Mouse (Mus musculus) liver, embryonic 11.5 days (tissue): Measurements from ENCODE around the gene Pepd. TPM values are rescaled to one million over a fixed set of nuclear protein-coding genes. Genes with fewer than 3 reads are reported as not detected.
A peak's percentile ranks its signal among the peaks of the same experiment; 100 is the strongest.

Experiments
- ATAC-seq: fragments of 200-750 bp; cut with Nextera tagmentation; replicated peaks from 2 replicates; pipeline ENCODE4 v1.8.0; 2017; ENCODE audit warnings: moderate number of reproducible peaks, mild to moderate bottlenecking, moderate TSS enrichment, moderate library complexity; ENCODE audit not compliant: low FRiP score
- DNase-seq: peaks from one replicate; pipeline ENCODE4 v3.0.0-alpha.2; 2017; ENCODE audit warnings: low spot score
- H3K27ac ChIP-seq: fragments of 300-500 bp; sonication (generic); 2 replicates; pipeline ENCODE4 v1.5.1; 2014; ENCODE audit warnings: mild to moderate bottlenecking, low read depth, low read length, control low read depth
- H3K27me3 ChIP-seq: fragments of 300-500 bp; sonication (generic); replicated peaks from 2 replicates; pipeline ENCODE4 v1.6.1; 2014; ENCODE audit warnings: low read length, mixed read lengths; ENCODE audit not compliant: control insufficient read depth, insufficient read depth
- H3K36me3 ChIP-seq: fragments of 300-500 bp; sonication (generic); 2 replicates; pipeline ENCODE4 v1.6.1; 2014; ENCODE audit warnings: mild to moderate bottlenecking, low read length, moderate library complexity, mixed read lengths; ENCODE audit not compliant: control insufficient read depth, insufficient read depth
- H3K4me1 ChIP-seq: fragments of 300-500 bp; sonication (generic); replicated peaks from 2 replicates; pipeline ENCODE4 v1.6.1; 2014; ENCODE audit warnings: low read length, mixed read lengths; ENCODE audit not compliant: control insufficient read depth, insufficient read depth
- H3K4me2 ChIP-seq: fragments of 300-500 bp; sonication (generic); 2 replicates; pipeline ENCODE4 v1.6.1; 2014; ENCODE audit warnings: mild to moderate bottlenecking, control low read depth, moderate library complexity
- H3K4me3 ChIP-seq: fragments of 300-500 bp; sonication (generic); 2 replicates; pipeline ENCODE4 v1.5.1; 2014; ENCODE audit warnings: low read depth, low read length, control low read depth
- H3K9ac ChIP-seq: fragments of 300-500 bp; sonication (generic); 2 replicates; pipeline ENCODE4 v1.6.1; 2014; ENCODE audit warnings: low read depth, low read length, control low read depth
- H3K9me3 ChIP-seq: fragments of 300-500 bp; sonication (generic); 2 replicates; pipeline ENCODE4 v1.6.1; 2016; ENCODE audit warnings: low read length, inconsistent platforms, mixed read lengths; ENCODE audit not compliant: control insufficient read depth
- WGBS: fragments of 180-500 bp; shearing (Covaris S2); extraction: QIAGEN DNeasy Blood & Tissue Kit; methylation state at CpG from one replicate; pipeline ENCODE4 v1.1.7; 2014; 5-methylcytosine and 5-hydroxymethylcytosine counted together
- polyA plus RNA-seq: library from polyadenylated mRNA; unstranded; fragments of >200 nt; fragmentation: Nextera tagmentation; extraction: Ambion mirVana; gene quantifications from 2 replicates; pipeline ENCODE4 v1.2.1, GENCODE M21; 2014

Pepd gene
- polyA plus RNA-seq, 1 experiment from 2014 or later: 53.4 TPM

DNA sequence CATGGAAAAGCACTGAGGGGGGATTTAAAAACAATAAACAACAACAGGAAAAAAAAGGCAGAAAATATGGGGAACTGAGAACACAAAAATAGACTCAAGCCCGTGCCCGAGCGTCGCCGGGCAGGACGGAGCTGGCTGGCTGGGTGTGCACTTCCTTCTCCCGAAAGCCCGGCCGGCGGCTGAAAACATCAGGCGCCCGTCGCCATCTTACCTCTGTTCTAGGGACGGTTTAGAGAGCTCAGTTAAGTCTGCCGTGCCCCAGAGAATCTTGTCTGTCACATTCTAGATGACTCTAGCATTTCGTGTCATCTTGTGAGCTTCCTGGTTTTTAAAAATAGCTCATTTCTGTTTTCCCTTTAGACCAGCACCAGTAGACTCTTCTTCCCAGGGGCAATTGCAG, 116.4 kb downstream of the Pepd start:
- Histone ChIP-seq H3K9me3 (no peaks in the 10 kb centered on the region), H3K36me3 (no peaks in the 10 kb centered on the region; the same call in none of the 2 replicates), H3K4me1 (peaks cover 6% of the 10 kb centered on the region), H3K9ac (no peak overlapping the region), H3K27me3 (no peaks in the 10 kb centered on the region), H3K27ac (no peak overlapping the region), H3K4me2 (no peak overlapping the region), H3K4me3 (no peak overlapping the region)
- no peak for ATAC-seq
- 68% methylated on average over 16 of the region's 16 CpGs for WGBS
- DNase-seq: no peak

DNA sequence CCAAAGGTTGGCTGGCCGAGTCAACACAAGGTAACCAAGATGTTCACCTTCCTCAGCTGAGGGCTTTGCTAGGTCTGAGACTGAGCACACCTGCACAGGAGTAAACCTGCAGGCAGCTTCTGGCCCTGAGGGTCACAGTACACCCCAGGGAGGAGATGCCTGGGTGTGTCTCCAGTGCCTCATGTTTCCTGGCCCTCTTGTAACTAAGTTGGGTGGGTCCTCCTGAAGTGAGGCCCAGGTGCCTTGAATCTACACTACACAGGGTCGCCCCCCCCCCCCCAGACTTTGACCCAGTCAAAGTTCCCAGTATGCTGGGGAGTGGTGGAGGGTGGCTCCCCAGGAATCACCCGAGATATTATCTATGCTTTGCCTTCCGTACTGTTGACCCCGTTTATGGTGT, 117.0 kb downstream of the Pepd start:
- 72% methylated on average over 5 of the region's 5 CpGs for WGBS
- ATAC-seq: no peak
- no peak for DNase-seq
- no peaks in the 10 kb centered on the region for H3K9me3 ChIP-seq
- H3K27ac ChIP-seq: no peak overlapping the region
- peaks cover 6% of the 10 kb centered on the region for H3K4me1 ChIP-seq
- H3K4me3 ChIP-seq: no peak overlapping the region
- H3K9ac ChIP-seq: no peak overlapping the region
- H3K36me3 ChIP-seq: peaks cover 2% of the 10 kb centered on the region
- H3K4me2 ChIP-seq: no peak overlapping the region
- no peaks in the 10 kb centered on the region for H3K27me3 ChIP-seq

DNA sequence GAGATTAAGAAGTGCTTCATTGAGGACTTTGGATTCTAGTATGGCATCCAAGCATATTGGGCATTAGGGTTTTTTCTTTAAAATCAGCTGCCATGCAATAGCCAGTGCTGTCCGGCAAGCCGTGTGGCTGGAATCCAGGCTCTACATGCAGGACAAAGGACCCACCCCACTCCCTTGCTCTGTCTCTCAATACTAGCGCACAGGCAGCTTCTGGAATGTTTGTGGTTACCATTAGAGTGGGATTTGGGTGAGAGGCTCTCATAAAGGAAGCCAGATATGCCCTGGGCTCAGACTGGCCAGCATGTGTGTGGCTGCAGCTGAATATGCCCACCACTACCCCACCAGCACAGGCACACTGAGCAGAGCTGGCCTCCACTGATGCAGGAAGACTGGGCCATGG, 117.5 kb downstream of the Pepd start:
- H3K4me3 ChIP-seq: no peak overlapping the region
- no peaks in the 10 kb centered on the region for H3K9me3 ChIP-seq
- peaks cover 2% of the 10 kb centered on the region for H3K36me3 ChIP-seq
- WGBS: 87% methylated on average over 3 of the region's 3 CpGs
- ATAC-seq (no peak), DNase-seq (no peak)
- no peak overlapping the region for H3K9ac ChIP-seq
- no peaks in the 10 kb centered on the region for H3K27me3 ChIP-seq
- H3K4me2 ChIP-seq: no peak overlapping the region
- peaks cover 6% of the 10 kb centered on the region for H3K4me1 ChIP-seq
- H3K27ac ChIP-seq: no peak overlapping the region

DNA sequence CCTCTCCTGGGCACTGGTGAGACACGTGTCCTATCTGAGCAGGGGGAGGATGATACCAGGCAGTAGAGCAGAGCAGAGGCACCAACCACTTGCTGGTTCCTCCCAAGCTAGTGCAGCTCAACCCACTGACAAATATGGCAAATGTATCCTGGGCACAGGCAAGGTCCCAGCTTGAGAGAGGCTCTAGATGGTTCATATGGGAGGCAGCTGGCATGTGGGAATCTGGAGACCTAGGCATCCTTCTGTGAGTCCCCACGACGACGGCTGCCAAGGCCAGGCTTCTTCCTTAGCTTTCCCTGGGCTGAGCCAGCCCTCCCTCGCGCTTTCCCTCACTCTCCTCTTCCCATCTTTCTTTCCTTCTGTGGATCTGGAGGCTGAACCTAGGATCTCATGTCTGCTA, 118.4 kb downstream of the Pepd start:
- Histone ChIP-seq H3K4me1 (peaks cover 11% of the 10 kb centered on the region), H3K4me2 (no peak overlapping the region), H3K9ac (no peak overlapping the region), H3K27ac (no peak overlapping the region), H3K9me3 (no peaks in the 10 kb centered on the region), H3K27me3 (no peaks in the 10 kb centered on the region), H3K4me3 (no peak overlapping the region), H3K36me3 (peaks cover 2% of the 10 kb centered on the region)
- no peak for DNase-seq
- no peak for ATAC-seq
- WGBS: 79% methylated on average over 6 of the region's 6 CpGs

DNA sequence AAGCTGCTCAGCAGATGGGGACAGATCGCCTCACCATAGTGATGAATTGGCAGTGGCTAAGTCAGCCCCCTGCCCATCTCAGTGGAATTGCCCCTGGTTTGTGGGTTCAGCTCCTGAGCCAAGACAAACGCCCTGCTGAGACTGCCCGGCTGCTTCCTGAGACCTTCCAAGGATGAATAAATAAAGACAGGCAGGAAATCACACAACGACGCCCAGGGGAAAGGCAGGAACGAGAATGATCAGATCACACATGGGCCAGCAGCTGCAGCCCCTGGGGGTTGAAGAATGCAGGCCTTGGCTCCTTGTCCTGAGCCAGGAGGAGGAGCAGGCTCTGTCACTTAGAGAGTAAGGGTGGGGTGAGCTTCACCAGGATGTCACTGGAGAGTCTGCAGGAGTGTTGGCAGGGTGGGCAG, 123.0 kb downstream of the Pepd start:
- Histone ChIP-seq H3K4me2 (no peak overlapping the region), H3K4me1 (peaks cover 7% of the 10 kb centered on the region), H3K9me3 (no peaks in the 10 kb centered on the region), H3K36me3 (peaks cover 2% of the 10 kb centered on the region; the same call in 1 of the 2 replicates), H3K27me3 (no peaks in the 10 kb centered on the region), H3K27ac (no peak overlapping the region), H3K9ac (0 out of 2 replicates have a peak overlapping the region, but pooled peaks have one; percentile 30), H3K4me3 (no peak overlapping the region)
- WGBS: 58% methylated on average over 6 of the region's 6 CpGs
- no peak for ATAC-seq
- DNase-seq: no peak

DNA sequence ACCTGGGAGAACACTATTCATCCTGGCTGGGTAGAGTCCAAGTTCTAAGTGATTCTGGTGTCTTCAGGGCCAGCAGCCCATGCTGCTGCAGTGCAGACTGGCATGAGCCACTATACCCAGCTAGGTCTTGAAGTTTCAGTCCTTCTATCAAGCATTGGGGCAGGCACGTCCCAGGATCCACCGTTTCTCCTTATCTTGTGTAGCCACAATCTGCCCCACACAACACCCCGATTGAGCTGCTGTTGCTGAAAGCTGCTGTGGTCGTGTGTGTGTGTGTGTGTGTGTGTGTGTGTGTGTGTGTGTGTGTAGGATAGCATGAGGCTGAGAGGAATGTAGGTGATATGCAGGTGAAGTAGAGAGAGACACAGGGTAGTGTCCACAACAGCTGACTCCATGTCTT, 123.4 kb downstream of the Pepd start:
- H3K4me3 ChIP-seq: no peak overlapping the region
- H3K27me3 ChIP-seq: no peaks in the 10 kb centered on the region
- DNase-seq (no peak), ATAC-seq (peak; percentile 62)
- H3K27ac ChIP-seq: no peak overlapping the region
- H3K4me1 ChIP-seq: peaks cover 7% of the 10 kb centered on the region
- 34% methylated on average over 4 of the region's 4 CpGs for WGBS
- peaks cover 2% of the 10 kb centered on the region; the same call in 1 of the 2 replicates for H3K36me3 ChIP-seq
- no peaks in the 10 kb centered on the region for H3K9me3 ChIP-seq
- H3K4me2 ChIP-seq: no peak overlapping the region
- H3K9ac ChIP-seq: 0 out of 2 replicates have a peak overlapping the region, but pooled peaks have one; percentile 30

DNA sequence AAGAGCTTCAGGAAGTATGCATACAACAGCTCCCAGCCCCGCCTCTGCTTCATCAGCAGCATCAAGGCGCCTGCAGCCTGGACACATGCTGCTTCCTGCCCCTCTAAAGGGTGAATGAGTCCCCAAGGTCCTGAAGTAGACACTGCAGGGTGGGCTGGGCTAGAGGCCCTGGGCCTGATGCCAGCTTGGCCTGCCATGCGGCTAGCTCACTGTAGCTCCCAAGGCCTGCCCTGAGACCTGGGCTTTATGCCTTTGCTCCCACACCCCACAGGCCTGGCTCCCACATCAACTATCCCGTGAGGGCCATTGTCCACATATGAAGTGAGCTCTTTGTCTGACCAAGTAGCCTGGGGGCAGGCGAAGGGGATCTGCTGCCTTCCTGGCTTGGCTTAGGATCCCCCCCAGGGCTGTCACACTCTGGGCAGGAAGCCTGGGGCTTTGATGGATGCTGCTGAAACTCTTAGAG, 124.1 kb downstream of the Pepd start:
- Histone ChIP-seq H3K4me2 (no peak overlapping the region), H3K9me3 (no peaks in the 10 kb centered on the region), H3K4me1 (peaks cover 7% of the 10 kb centered on the region), H3K27ac (no peak overlapping the region), H3K9ac (no peak overlapping the region), H3K4me3 (no peak overlapping the region), H3K36me3 (peaks cover 2% of the 10 kb centered on the region; the same call in 1 of the 2 replicates), H3K27me3 (no peaks in the 10 kb centered on the region)
- DNase-seq: no peak
- ATAC-seq: no peak
- 85% methylated on average over 5 of the region's 5 CpGs for WGBS

DNA sequence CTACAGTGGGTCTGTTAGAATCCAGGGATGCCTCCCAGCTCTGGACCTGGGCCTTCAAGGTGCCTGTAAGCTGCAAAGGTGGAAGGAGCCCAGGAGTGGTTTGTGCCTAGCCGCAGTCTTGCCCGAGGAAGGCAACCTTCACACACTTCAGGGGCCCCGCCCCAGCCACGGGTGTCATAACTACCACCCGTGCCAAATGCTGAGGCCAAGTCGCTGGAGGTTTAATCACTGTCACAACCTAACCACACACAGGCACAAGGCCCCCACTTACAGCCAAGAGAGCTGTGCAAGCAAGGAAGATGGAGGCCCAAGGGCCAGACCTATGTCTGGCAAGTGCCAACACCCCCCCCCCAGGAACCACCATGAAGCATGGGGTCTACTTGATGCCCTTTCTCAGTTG, 125.2 kb downstream of the Pepd start:
- H3K9ac ChIP-seq: no peak overlapping the region
- H3K36me3 ChIP-seq: peaks cover 2% of the 10 kb centered on the region; the same call in 1 of the 2 replicates
- peaks cover 7% of the 10 kb centered on the region for H3K4me1 ChIP-seq
- WGBS: 87% methylated on average over 6 of the region's 6 CpGs
- no peak overlapping the region for H3K4me3 ChIP-seq
- H3K27me3 ChIP-seq: no peaks in the 10 kb centered on the region
- DNase-seq (no peak), ATAC-seq (no peak)
- H3K9me3 ChIP-seq: no peaks in the 10 kb centered on the region
- no peak overlapping the region for H3K4me2 ChIP-seq
- no peak overlapping the region for H3K27ac ChIP-seq

DNA sequence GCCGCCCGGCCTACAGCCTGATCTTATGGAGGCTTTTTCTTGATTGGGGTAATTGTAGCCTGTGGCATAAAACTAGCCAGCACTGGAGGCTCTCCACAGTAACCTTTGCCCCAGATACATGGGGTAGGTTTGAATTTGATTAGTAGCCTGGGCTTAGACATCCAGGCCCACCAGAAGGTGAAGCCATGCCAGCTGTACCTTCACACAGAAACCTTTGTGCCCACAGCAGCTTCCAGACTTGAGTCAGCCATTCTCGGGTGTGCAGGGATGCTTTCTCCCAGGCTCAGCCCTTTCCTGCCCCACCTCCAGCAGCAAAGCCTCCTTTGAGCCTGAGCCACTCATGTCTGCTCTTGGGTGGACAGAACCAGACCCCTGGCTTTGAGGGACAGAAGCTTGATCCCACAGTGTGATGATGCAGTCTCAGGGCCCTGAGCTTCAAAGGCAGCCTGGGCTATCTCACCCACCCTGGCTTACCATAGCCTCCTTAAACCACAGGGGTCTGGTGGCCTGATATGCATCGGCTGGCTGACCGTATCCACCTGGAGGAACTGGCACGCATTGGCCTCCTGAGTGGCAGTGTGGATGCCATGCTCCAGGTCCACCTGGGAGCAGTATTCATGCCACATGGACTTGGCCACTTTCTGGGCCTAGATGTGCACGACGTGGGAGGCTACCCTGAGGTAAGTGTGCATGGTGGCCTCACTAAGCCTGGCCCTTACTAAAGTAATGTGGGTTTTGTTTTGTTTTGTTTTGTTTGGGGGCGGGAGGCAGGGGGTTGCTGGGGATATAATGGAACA, 128.2 kb downstream of the Pepd start:
- H3K27me3 ChIP-seq: no peaks in the 10 kb centered on the region
- DNase-seq (no peak), ATAC-seq (no peak)
- peaks cover 4% of the 10 kb centered on the region for H3K4me1 ChIP-seq
- no peak overlapping the region for H3K4me3 ChIP-seq
- 88% methylated on average over 9 of the region's 9 CpGs for WGBS
- H3K9me3 ChIP-seq: no peaks in the 10 kb centered on the region
- H3K9ac ChIP-seq: no peak overlapping the region
- H3K27ac ChIP-seq: no peak overlapping the region
- H3K36me3 ChIP-seq: peaks cover 17% of the 10 kb centered on the region
- no peak overlapping the region for H3K4me2 ChIP-seq
